Mouse (Mus musculus) liver, adult 2 months (tissue): ENCODE results near the gene Gm11077.

Source experiments
- CTCF ChIP-seq: fragments of 200-500 bp; IDR thresholded peaks from 2 replicates; pipeline ENCODE4 v1.5.1; 2011; ENCODE audit warnings: low read depth, low read length, control low read depth
- POLR2A ChIP-seq: fragments of 200-500 bp; IDR thresholded peaks from 2 replicates; pipeline ENCODE4 v1.6.1; 2011; ENCODE audit warnings: low read length, control low read depth; ENCODE audit not compliant: insufficient read depth; ENCODE audit errors: extremely low read depth

GRCm38 (mm10) chr6:140767237-140767636 is 38.2 kb downstream of the Gm11077 start:
- TF ChIP-seq CTCF (no peak), POLR2A (no peak)
